Mouse (Mus musculus) liver, embryonic 15.5 days (tissue): Measurements from ENCODE around the gene Ttll9. TPM values are rescaled to one million over a fixed set of nuclear protein-coding genes. Genes with fewer than 3 reads are reported as not detected.

Source experiments
- ATAC-seq: fragments of 200-750 bp; cut with Nextera tagmentation; 2 replicates; pipeline ENCODE4 v1.8.0; 2017; ENCODE audit warnings: moderate number of reproducible peaks, mild to moderate bottlenecking, moderate library complexity; ENCODE audit not compliant: insufficient read depth
- H3K27ac ChIP-seq: fragments of 300-500 bp; sonication (generic); replicated peaks from 2 replicates; pipeline ENCODE4 v1.5.1; 2015; ENCODE audit warnings: mild to moderate bottlenecking, inconsistent platforms
- H3K27me3 ChIP-seq: fragments of 300-500 bp; sonication (generic); 2 replicates; pipeline ENCODE4 v1.6.1; 2015; ENCODE audit warnings: mild to moderate bottlenecking, inconsistent platforms
- H3K36me3 ChIP-seq: fragments of 300-500 bp; sonication (generic); replicated peaks from 2 replicates; pipeline ENCODE4 v1.6.1; 2015; ENCODE audit warnings: moderate library complexity, mild to moderate bottlenecking, inconsistent platforms
- H3K4me1 ChIP-seq: fragments of 300-500 bp; sonication (generic); replicated peaks from 2 replicates; pipeline ENCODE4 v1.6.1; 2015; ENCODE audit warnings: inconsistent platforms
- H3K4me2 ChIP-seq: fragments of 300-500 bp; sonication (generic); 2 replicates; pipeline ENCODE4 v1.6.1; 2015; ENCODE audit warnings: moderate library complexity, mild to moderate bottlenecking, inconsistent platforms
- H3K4me3 ChIP-seq: fragments of 300-500 bp; sonication (generic); replicated peaks from 2 replicates; pipeline ENCODE4 v1.5.1; 2015; ENCODE audit warnings: mild to moderate bottlenecking, inconsistent platforms
- H3K9ac ChIP-seq: fragments of 300-500 bp; sonication (generic); 2 replicates; pipeline ENCODE4 v1.6.1; 2015; ENCODE audit warnings: moderate library complexity, mild to moderate bottlenecking, inconsistent platforms
- H3K9me3 ChIP-seq: fragments of 300-500 bp; sonication (generic); replicated peaks from 2 replicates; pipeline ENCODE4 v1.6.1; 2016; ENCODE audit warnings: inconsistent platforms
- WGBS: fragments of 180-500 bp; shearing (Covaris S2); methylation state at CpG from one replicate; pipeline ENCODE4 v1.1.7; 2015; ENCODE audit warnings: mixed read lengths; ENCODE audit not compliant: insufficient replicate concordance; 5-methylcytosine and 5-hydroxymethylcytosine counted together
- polyA plus RNA-seq: library from polyadenylated mRNA; unstranded; fragments of >200 nt; fragmentation: Nextera tagmentation; extraction: Ambion mirVana; gene quantifications from 2 replicates; pipeline ENCODE4 v1.2.1, GENCODE M21; 2015

Gene Ttll9
- polyA plus RNA-seq, 1 experiment from 2014 or later = 0.12 TPM

DNA sequence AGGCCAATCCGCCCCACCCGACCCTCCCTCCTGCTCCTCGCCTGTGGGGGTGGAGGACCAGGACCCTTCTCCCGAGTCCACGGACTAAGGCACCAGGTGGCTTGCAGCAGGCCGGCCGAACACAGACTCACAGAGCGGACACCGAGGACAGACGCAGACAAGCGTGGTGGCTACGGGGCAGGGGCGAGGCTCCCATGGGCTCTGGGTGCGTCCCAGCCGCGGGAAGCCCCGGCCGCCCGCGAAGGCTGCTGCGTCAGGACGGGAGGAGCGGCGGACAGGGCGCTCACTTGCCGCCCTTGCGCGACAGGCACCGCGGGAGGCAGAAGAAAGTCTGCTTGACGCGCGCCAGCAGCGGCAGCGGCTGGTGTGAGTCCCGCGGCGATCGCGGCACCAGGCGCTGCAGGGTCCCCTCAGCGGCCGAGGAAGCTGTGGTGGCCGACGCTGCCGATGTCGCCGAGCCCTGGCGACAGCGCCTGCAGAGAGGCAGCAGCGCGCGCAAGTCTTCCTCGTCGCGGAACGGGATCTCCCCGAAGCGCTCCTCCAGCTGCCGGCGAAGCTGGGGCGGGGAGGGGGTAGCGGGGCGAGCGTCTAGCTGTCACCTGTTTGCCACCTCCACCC is 19.3 kb upstream of the Ttll9 start:
- Histone ChIP-seq H3K4me1 (no peaks in the 10 kb centered on the region), H3K9me3 (no peaks in the 10 kb centered on the region), H3K36me3 (no peaks in the 10 kb centered on the region), H3K9ac (no peak overlapping the region), H3K27ac (no peak overlapping the region), H3K4me2 (peak overlapping the region; percentile 39), H3K27me3 (peaks cover 85% of the 10 kb centered on the region), H3K4me3 (peak overlapping the region; percentile 15; the same call in 1 of the 2 replicates)
- ATAC-seq = no peak
- WGBS = under 1% methylated on average over 63 of the region's 65 CpGs

DNA sequence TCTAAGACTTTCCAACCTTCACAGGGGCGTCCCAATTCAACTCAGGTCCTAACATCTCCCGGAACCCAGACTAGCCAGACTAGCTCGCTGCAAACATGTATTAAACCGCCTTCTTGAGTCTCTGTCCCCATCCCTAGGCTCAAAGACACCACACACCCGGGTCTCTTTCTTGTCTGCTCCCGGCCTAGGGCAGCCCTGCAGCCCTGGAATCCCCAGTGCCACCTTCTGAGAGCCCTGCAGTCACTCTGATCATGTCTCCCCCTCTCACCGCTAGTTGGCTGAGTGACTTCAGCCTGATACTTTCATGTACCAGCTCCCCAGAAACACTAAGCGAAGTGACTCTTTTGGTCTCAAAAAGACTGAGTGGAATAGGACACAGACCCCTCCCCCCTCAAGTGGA is 18.7 kb upstream of the Ttll9 start:
- Histone ChIP-seq H3K27me3 (peaks cover 91% of the 10 kb centered on the region), H3K9ac (no peak overlapping the region), H3K36me3 (no peaks in the 10 kb centered on the region), H3K9me3 (no peaks in the 10 kb centered on the region), H3K4me1 (no peaks in the 10 kb centered on the region), H3K4me2 (no peak overlapping the region; the same call in 1 of the 2 replicates), H3K27ac (no peak overlapping the region), H3K4me3 (no peak overlapping the region)
- ATAC-seq = no peak
- WGBS = 8% methylated on average over 8 of the region's 8 CpGs

DNA sequence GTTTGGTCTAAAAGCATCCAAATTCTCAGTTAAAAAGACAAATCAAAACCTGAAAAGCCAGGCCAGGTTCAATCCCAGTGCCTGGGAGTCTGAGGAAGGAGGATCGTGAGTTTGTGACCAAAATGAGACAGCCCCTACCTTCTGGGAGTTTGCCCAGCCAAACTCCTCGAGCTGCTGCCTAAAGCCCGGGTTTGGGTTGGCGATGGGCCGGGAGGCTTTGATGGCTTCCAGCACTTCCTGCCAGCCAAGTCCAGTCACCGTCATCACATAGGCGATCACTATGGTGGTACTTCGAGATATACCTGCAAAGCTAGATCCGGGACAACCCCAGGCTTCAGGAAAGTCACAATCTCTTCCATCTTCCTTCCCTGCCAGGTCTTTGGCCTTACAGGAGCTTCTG is 18.3 kb upstream of the Ttll9 start:
- Histone ChIP-seq H3K27me3 (peaks cover 93% of the 10 kb centered on the region), H3K4me1 (no peaks in the 10 kb centered on the region), H3K9ac (no peak overlapping the region), H3K9me3 (no peaks in the 10 kb centered on the region), H3K4me2 (no peak overlapping the region), H3K36me3 (no peaks in the 10 kb centered on the region), H3K27ac (no peak overlapping the region), H3K4me3 (no peak overlapping the region)
- no peak for ATAC-seq
- WGBS = 44% methylated on average over 9 of the region's 9 CpGs

DNA sequence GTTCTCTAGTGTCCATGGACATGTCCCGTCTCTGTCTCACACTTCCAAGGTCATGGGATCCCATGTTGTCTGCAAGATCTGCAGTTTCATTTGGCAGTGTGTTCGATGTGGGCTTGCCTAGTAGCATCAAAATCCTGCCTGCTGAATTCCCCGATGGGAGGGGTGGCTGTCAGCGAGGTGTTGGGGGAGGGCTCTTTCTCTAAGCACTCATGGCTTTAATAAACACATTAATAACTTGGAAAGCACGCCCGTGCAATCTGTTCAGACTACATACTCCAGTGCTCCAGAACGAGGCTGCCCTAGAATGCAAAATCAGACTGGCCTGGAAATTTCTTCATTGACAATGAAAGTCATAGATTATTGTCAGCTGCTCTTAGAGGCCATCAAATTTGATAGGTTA is 15.2 kb upstream of the Ttll9 start:
- no peak for ATAC-seq
- WGBS = 41% methylated on average over 7 of the region's 7 CpGs
- H3K4me1 ChIP-seq = no peaks in the 10 kb centered on the region
- no peak overlapping the region for H3K9ac ChIP-seq
- H3K4me2 ChIP-seq = no peak overlapping the region
- H3K36me3 ChIP-seq = no peaks in the 10 kb centered on the region
- H3K9me3 ChIP-seq = no peaks in the 10 kb centered on the region
- peaks cover 99% of the 10 kb centered on the region for H3K27me3 ChIP-seq
- H3K27ac ChIP-seq = no peak overlapping the region
- no peak overlapping the region for H3K4me3 ChIP-seq

DNA sequence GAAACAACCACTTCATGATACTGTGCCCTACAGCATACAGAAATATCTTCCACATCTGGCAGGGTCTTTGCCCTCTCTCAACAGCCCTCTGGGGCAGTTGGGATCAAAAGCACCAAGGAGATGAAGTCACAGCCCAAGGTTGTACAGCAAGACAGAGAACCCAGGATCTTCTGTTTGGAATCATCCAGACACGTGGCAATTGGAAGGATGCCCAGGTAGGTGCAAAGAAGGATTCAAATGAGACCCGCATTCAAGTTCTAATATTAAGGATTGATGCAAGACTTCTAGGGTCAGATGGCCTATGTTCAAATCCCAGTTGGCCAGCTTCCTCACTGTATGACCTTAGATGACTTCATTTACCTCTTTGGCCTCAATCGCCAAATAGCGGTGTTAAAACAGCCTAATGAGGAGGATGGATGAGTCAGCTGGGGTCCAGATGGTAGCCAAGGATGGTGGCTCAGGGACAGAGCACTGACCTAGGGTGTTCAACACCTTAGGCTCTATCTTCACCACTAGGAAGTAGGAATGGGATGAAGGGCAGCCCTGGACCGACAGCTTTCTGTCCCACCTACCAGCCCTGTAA is 13.8 kb upstream of the Ttll9 start:
- no peak overlapping the region for H3K4me3 ChIP-seq
- no peak overlapping the region for H3K9ac ChIP-seq
- ATAC-seq = no peak
- no peaks in the 10 kb centered on the region for H3K36me3 ChIP-seq
- 62% methylated on average over 5 of the region's 5 CpGs for WGBS
- H3K4me2 ChIP-seq = no peak overlapping the region
- no peak overlapping the region for H3K27ac ChIP-seq
- H3K27me3 ChIP-seq = peaks cover 95% of the 10 kb centered on the region
- H3K9me3 ChIP-seq = no peaks in the 10 kb centered on the region
- no peaks in the 10 kb centered on the region for H3K4me1 ChIP-seq

DNA sequence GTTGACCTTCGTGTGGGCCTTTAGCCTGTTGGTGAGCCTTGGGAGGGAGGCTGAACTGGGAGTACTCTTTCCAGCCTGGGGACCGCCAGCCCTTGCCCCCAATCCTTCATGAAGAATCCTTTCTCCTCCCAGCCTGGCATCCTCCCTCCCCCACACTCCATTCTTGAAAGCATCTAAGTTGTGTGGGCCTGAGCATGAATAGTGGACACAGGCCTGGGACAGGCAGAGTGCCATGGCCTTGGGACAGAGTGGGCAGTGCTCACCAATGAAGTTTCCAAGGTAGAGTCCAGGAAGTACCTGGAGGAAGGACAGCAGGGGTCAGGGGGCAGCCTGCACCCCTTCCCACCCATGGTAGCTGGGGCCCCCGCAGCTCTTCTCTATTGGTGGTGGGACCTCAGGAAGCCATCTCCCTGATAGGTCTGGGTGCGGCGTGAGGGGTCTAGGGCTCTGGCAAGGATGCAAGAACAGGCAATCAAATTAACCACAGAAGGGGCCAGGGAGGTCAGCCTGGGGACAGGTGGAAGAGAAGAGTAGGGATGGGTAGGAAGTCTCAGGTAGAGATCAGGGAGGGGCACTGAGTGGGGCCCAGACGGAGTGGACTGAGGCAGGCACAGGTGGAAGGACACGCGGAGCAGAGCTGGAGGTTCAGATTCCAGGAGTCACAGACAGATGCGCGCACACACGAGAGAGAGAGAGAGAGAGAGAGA is 11.8 kb upstream of the Ttll9 start:
- no peaks in the 10 kb centered on the region for H3K9me3 ChIP-seq
- no peaks in the 10 kb centered on the region for H3K36me3 ChIP-seq
- H3K27me3 ChIP-seq = peaks cover 90% of the 10 kb centered on the region
- H3K27ac ChIP-seq = no peak overlapping the region
- H3K4me3 ChIP-seq = no peak overlapping the region
- H3K4me1 ChIP-seq = no peaks in the 10 kb centered on the region
- H3K4me2 ChIP-seq = no peak overlapping the region
- H3K9ac ChIP-seq = no peak overlapping the region
- WGBS = 32% methylated on average over 11 of the region's 11 CpGs
- no peak for ATAC-seq

DNA sequence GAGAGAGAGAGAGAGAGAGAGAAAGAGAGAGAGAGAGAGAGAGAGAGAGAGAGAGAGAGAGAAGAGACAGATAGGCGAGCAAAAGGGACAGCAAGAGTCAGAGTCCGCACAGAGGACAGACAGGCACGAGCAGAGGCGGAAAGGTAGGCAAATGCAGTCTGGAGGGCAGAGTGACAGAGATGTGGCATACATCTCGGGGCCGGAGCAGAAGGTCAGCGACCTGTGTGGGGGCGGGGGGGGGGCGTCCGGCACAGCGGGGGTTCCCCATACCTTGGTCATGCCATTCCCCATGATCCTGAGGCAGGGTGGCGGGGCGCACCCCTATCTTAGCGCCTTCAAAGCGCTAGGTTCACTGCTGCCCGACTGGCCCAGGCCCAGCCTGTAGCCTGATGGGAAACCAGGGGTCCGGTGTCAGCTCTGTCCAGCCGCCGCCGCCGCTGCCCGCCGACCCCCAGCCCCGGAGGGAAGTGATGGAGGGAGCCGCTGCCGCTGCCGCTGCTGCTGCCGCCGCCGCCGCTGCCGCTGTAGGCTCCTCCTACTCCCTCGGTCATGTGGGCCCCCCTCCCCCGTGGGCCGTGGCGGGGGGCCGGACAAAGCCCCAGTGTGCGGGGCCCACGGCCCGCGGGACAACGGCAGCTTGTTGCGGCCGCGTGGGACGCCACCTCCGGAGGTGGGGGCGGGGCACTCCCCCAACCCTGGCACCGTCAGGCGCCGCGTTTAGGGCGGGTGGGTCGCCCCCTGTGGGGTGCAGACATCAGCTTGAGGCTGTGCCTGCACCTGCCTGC is 11.0 kb upstream of the Ttll9 start, which contains the start of gene Dusp15:
Gene Dusp15, minus strand, starts transcription at position 634 of the 785 bp plus-strand sequence.
- 3% methylated on average over 54 of the region's 54 CpGs for WGBS
- no peak within 1 kb of the TSS for H3K27ac ChIP-seq
- no peaks in the 10 kb centered on the region for H3K36me3 ChIP-seq
- no peak within 1 kb of the TSS for H3K9ac ChIP-seq
- peaks cover 85% of the 10 kb centered on the region for H3K27me3 ChIP-seq
- H3K4me1 ChIP-seq = no peaks in the 10 kb centered on the region
- H3K9me3 ChIP-seq = no peaks in the 10 kb centered on the region
- H3K4me3 ChIP-seq = peak within 1 kb of the TSS; percentile 50
- H3K4me2 ChIP-seq = peak within 1 kb of the TSS; percentile 68
- no peak for ATAC-seq

DNA sequence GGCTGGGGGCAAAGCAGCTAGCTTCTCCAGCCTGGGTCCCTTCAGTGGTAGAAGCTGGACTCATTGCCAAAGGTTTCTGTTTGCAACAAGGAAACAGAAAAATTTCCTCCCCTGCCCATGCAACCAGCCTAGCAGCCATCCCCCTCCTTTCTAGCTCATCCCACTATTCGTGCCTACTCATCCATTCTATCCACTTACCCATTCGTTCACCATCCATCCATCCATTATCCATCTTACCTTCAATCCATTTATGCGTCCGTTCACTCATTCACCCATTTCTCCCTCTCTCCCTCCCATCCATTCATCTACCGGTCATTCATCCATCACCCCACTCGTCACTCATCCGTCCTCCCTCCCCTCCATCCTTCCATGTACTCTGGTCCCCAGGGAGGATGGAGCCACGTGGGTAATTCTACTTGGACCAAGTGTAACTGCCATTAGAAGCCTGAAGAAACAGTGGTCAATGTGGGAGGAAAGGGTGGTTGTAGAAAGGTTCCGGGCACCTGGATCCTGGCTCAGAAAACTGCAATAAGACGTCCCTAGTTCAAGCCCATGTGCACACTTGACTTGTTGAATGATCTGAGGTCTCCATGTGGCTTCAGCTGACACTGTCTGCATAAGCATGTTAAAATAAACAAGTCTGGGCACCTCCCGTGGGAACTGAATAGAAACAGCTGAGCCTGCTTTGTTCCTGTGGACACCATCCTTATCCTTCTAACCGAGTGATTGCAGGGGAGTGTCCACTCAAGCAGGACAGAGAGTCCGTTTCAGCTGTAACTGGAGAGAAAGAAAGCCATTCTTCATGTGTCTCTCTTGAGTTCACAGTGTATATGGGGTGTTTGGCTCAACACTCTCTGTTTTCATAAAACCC is 10.2 kb upstream of the Ttll9 start:
- H3K4me3 ChIP-seq = peak overlapping the region; percentile 50
- WGBS = 20% methylated on average over 13 of the region's 13 CpGs
- no peaks in the 10 kb centered on the region for H3K9me3 ChIP-seq
- H3K9ac ChIP-seq = no peak overlapping the region
- no peaks in the 10 kb centered on the region for H3K36me3 ChIP-seq
- peaks cover 77% of the 10 kb centered on the region for H3K27me3 ChIP-seq
- no peak overlapping the region for H3K27ac ChIP-seq
- no peaks in the 10 kb centered on the region for H3K4me1 ChIP-seq
- H3K4me2 ChIP-seq = peak overlapping the region; percentile 68
- ATAC-seq = no peak

DNA sequence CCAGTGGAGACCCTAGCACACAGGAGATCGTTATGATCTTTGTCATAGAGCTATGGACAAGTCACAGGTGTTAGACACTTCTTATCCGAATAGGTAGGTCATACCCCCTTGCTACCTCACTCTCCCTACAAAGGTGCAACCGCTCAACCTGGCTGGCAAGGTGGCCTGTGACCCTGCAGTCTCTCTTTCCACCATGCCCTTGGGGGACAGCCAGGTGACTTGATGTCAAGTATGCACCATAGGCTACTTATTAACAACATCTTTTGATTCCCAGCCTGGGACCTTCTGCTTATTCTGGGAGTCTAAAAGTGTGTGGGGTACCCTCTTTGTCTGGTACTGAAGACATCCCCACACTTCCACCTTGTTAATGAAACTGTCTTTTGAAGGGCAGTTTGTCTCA is 4.2 kb upstream of the Ttll9 start:
- 46% methylated on average over 3 of the region's 3 CpGs for WGBS

DNA sequence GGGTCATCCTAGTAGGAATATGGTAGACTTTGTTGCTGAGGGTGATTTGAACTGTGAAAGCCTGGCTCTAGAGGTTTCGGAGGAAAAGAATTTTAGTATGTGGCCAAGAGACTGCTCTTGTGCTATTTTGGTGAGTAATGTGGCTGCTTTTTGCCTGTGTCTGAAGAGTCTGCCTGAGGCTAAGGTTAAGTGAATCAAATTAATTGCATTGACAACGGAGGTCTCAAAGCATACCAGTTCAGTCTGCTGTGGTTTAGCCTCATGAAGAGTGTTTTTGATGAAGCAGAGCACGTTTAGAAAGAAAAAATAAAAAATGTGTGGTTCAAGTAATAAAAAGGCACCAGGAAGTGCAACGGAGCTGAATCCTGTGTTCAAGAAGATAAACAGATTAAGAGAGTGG is 3.3 kb downstream of the Ttll9 start:
- no peaks in the 10 kb centered on the region for H3K9me3 ChIP-seq
- WGBS = 53% methylated on average over 4 of the region's 4 CpGs

More for the DNA sequence above, 4.2 kb upstream of the Ttll9 start:
- Histone ChIP-seq H3K27me3 (peaks cover 47% of the 10 kb centered on the region), H3K36me3 (no peaks in the 10 kb centered on the region), H3K4me1 (peaks cover 3% of the 10 kb centered on the region; the same call in 1 of the 2 replicates), H3K27ac (no peak overlapping the region), H3K9me3 (no peaks in the 10 kb centered on the region), H3K4me2 (no peak overlapping the region), H3K9ac (no peak overlapping the region), H3K4me3 (no peak overlapping the region)
- ATAC-seq = no peak

More for the DNA sequence above, 3.3 kb downstream of the Ttll9 start:
- Histone ChIP-seq H3K4me3 (no peak overlapping the region), H3K27ac (no peak overlapping the region), H3K36me3 (no peaks in the 10 kb centered on the region), H3K27me3 (peaks cover 25% of the 10 kb centered on the region), H3K4me1 (peaks cover 3% of the 10 kb centered on the region; the same call in 1 of the 2 replicates), H3K4me2 (no peak overlapping the region), H3K9ac (no peak overlapping the region)
- ATAC-seq = no peak
